6 mouse cellular contexts compared by ENCODE assay signal in the genomic region with DNA sequence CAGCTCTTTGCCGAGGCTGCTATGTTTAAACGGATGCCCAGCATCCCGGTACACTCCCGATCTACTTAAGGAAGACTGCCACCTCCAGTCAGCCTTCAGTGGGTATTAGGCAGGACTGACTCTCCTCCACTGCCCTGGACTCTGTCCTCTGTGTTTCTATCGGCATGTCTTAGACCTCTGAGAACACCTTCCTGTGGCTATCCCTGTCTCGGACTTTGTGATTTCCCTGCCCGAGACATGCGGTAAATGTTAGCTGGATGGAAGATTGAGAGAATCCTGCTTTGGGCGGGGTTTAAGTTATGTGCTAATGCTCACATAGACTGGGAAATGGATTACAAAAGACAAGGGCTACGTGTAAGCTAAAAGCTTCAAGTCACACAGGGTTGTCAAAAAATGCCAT.
"Had no signal": no experiment of that assay in that cellular context is flagged by ENCODE, and none has a peak within 500 bp of the region (broad histone marks: within the 10 kb centered on the region; RNA-seq: fewer than 3 reads in every experiment).

No protein-coding gene starts in this region.

- DNase-seq: liver; retina, postnatal 1 day; right cerebral cortex, postnatal 25 days; spleen, adult 18-20 months; thymus, adult 18-20 months; thymus, postnatal 36 days had no signal
